Mouse (Mus musculus): ENCODE measurements at regions not wholly inside any gene's neighbourhood (a gene's known extent, or its start where the extent isn't known, plus 50 kb on each side); places are given as distances from the start of the nearest gene placed in this dataset.

GRCm38 (mm10) chr1:189156906-189157305 is 149.3 kb upstream of the Kctd3 start:
- Histone ChIP-seq H3K4me3 (ENCODE audit: low read depth, low read length) (no peak overlapping the region), H3K36me3 (replicated peaks) (no peaks in the 10 kb centered on the region), H3K9me3 (replicated peaks) (peaks cover 46% of the 10 kb centered on the region), H3K4me1 (ENCODE audit: insufficient read depth, low read depth, low read length) (no peaks in the 10 kb centered on the region), H3K27me3 (ENCODE audit: insufficient read depth, low read length) (no peaks in the 10 kb centered on the region)
- ATAC-seq (ENCODE audit: extremely low read depth, insufficient number of reproducible peaks, low FRiP score, poor library complexity, severe bottlenecking) (no peak), DNase-seq (ENCODE audit: low spot score) (no peak)
- TF ChIP-seq GATA1 (IDR thresholded peaks at IDR 0.05; ENCODE audit: borderline replicate concordance, low read length) (no peak), POLR2AphosphoS5 (IDR thresholded peaks at IDR 0.05; ENCODE audit: insufficient replicate concordance, low read depth, low read length) (no peak), CTCF (IDR thresholded peaks at IDR 0.05; ENCODE audit: low read depth, low read length) (no peak), TAL1 (conservative IDR thresholded peaks at IDR 0.05; ENCODE audit: low read depth, low read length) (no peak)

GRCm38 (mm10) chr1:189154376-189154775 is 146.7 kb upstream of the Kctd3 start:
- Histone ChIP-seq H3K36me3 (replicated peaks) (no peaks in the 10 kb centered on the region), H3K27me3 (ENCODE audit: insufficient read depth, low read length) (no peaks in the 10 kb centered on the region), H3K4me3 (ENCODE audit: low read depth, low read length) (no peak overlapping the region), H3K9me3 (replicated peaks) (peaks cover 38% of the 10 kb centered on the region), H3K4me1 (ENCODE audit: insufficient read depth, low read depth, low read length) (no peaks in the 10 kb centered on the region)
- ATAC-seq (ENCODE audit: extremely low read depth, insufficient number of reproducible peaks, low FRiP score, poor library complexity, severe bottlenecking): no peak
- DNase-seq (ENCODE audit: low spot score): no peak
- TF ChIP-seq TAL1 (conservative IDR thresholded peaks at IDR 0.05; ENCODE audit: low read depth, low read length) (no peak), POLR2AphosphoS5 (IDR thresholded peaks at IDR 0.05; ENCODE audit: insufficient replicate concordance, low read depth, low read length) (no peak)

GRCm38 (mm10) chr1:189153150-189153549 is 145.5 kb upstream of the Kctd3 start:
- Histone ChIP-seq H3K36me3 (replicated peaks) (no peaks in the 10 kb centered on the region), H3K4me3 (ENCODE audit: low read depth, low read length) (no peak overlapping the region), H3K27me3 (ENCODE audit: insufficient read depth, low read length) (no peaks in the 10 kb centered on the region), H3K4me1 (ENCODE audit: insufficient read depth, low read depth, low read length) (no peaks in the 10 kb centered on the region), H3K9me3 (replicated peaks) (peaks cover 30% of the 10 kb centered on the region)
- TF ChIP-seq CTCF (IDR thresholded peaks at IDR 0.05; ENCODE audit: low read depth, low read length) (no peak), GATA2 (IDR thresholded peaks at IDR 0.05; ENCODE audit: borderline replicate concordance, low read depth, low read length) (no peak), GATA1 (IDR thresholded peaks at IDR 0.05; ENCODE audit: borderline replicate concordance, low read length) (no peak), TAL1 (conservative IDR thresholded peaks at IDR 0.05; ENCODE audit: low read depth, low read length) (no peak)
- DNase-seq (ENCODE audit: low spot score): no peak
- ATAC-seq (ENCODE audit: extremely low read depth, insufficient number of reproducible peaks, low FRiP score, poor library complexity, severe bottlenecking): no peak

GRCm38 (mm10) chr1:189142982-189143451 is 135.4 kb upstream of the Kctd3 start:
- TF ChIP-seq CTCF (IDR thresholded peaks at IDR 0.05; ENCODE audit: low read depth, low read length) (no peak), GATA2 (IDR thresholded peaks at IDR 0.05; ENCODE audit: borderline replicate concordance, low read depth, low read length) (no peak)
- no peaks in the 10 kb centered on the region for H3K4me1 ChIP-seq (ENCODE audit: insufficient read depth, low read depth, low read length)
- no peak for DNase-seq (ENCODE audit: low spot score)
- H3K36me3 ChIP-seq (replicated peaks): no peaks in the 10 kb centered on the region
- ATAC-seq (ENCODE audit: extremely low read depth, insufficient number of reproducible peaks, low FRiP score, poor library complexity, severe bottlenecking): no peak
- H3K27me3 ChIP-seq (ENCODE audit: insufficient read depth, low read length): no peaks in the 10 kb centered on the region
- H3K4me3 ChIP-seq (ENCODE audit: low read depth, low read length): no peak overlapping the region
- H3K9me3 ChIP-seq (replicated peaks): peaks cover 35% of the 10 kb centered on the region

- H3K4me3 ChIP-seq (ENCODE audit: low read depth, low read length): no peak overlapping the region
- H3K27me3 ChIP-seq (ENCODE audit: insufficient read depth, low read length): no peaks in the 10 kb centered on the region
- H3K9me3 ChIP-seq (replicated peaks): peaks cover 38% of the 10 kb centered on the region
- H3K36me3 ChIP-seq (replicated peaks): no peaks in the 10 kb centered on the region
- ATAC-seq (ENCODE audit: extremely low read depth, insufficient number of reproducible peaks, low FRiP score, poor library complexity, severe bottlenecking): no peak
- DNase-seq (ENCODE audit: low spot score): no peak
- TF ChIP-seq CTCF (IDR thresholded peaks at IDR 0.05; ENCODE audit: low read depth, low read length): no peak
- TF ChIP-seq GATA1 (IDR thresholded peaks at IDR 0.05; ENCODE audit: borderline replicate concordance, low read length): no peak
- TF ChIP-seq TAL1 (conservative IDR thresholded peaks at IDR 0.05; ENCODE audit: low read depth, low read length): no peak
- no peak for TF ChIP-seq GATA2 (IDR thresholded peaks at IDR 0.05; ENCODE audit: borderline replicate concordance, low read depth, low read length)
- no peak for TF ChIP-seq POLR2AphosphoS5 (IDR thresholded peaks at IDR 0.05; ENCODE audit: insufficient replicate concordance, low read depth, low read length)
- H3K4me1 ChIP-seq (ENCODE audit: insufficient read depth, low read depth, low read length): no peaks in the 10 kb centered on the region
These were observed 134.9 kb upstream of the Kctd3 start for GRCm38 (mm10) chr1:189142551-189142950.

GRCm38 (mm10) chr1:189141694-189142093 is 134.1 kb upstream of the Kctd3 start:
- DNase-seq (ENCODE audit: low spot score) (no peak), ATAC-seq (ENCODE audit: extremely low read depth, insufficient number of reproducible peaks, low FRiP score, poor library complexity, severe bottlenecking) (no peak)
- no peaks in the 10 kb centered on the region for H3K4me1 ChIP-seq (ENCODE audit: insufficient read depth, low read depth, low read length)
- no peaks in the 10 kb centered on the region for H3K36me3 ChIP-seq (replicated peaks)
- H3K9me3 ChIP-seq (replicated peaks): peaks cover 40% of the 10 kb centered on the region
- H3K27me3 ChIP-seq (ENCODE audit: insufficient read depth, low read length): no peaks in the 10 kb centered on the region
- no peak overlapping the region for H3K4me3 ChIP-seq (ENCODE audit: low read depth, low read length)
- TF ChIP-seq CTCF (IDR thresholded peaks at IDR 0.05; ENCODE audit: low read depth, low read length): no peak

- Histone ChIP-seq H3K36me3 (replicated peaks) (no peaks in the 10 kb centered on the region), H3K4me1 (ENCODE audit: insufficient read depth, low read depth, low read length) (no peaks in the 10 kb centered on the region), H3K27me3 (ENCODE audit: insufficient read depth, low read length) (no peaks in the 10 kb centered on the region), H3K4me3 (ENCODE audit: low read depth, low read length) (no peak overlapping the region), H3K9me3 (replicated peaks) (peaks cover 41% of the 10 kb centered on the region)
- TF ChIP-seq CTCF (IDR thresholded peaks at IDR 0.05; ENCODE audit: low read depth, low read length): no peak
- TF ChIP-seq POLR2AphosphoS5 (IDR thresholded peaks at IDR 0.05; ENCODE audit: insufficient replicate concordance, low read depth, low read length): no peak
- TF ChIP-seq GATA1 (IDR thresholded peaks at IDR 0.05; ENCODE audit: borderline replicate concordance, low read length): no peak
- no peak for TF ChIP-seq TAL1 (conservative IDR thresholded peaks at IDR 0.05; ENCODE audit: low read depth, low read length)
- TF ChIP-seq GATA2 (IDR thresholded peaks at IDR 0.05; ENCODE audit: borderline replicate concordance, low read depth, low read length): no peak
- ATAC-seq (ENCODE audit: extremely low read depth, insufficient number of reproducible peaks, low FRiP score, poor library complexity, severe bottlenecking) (no peak), DNase-seq (ENCODE audit: low spot score) (no peak)
These were observed 129.2 kb upstream of the Kctd3 start for GRCm38 (mm10) chr1:189136731-189137385.
